Mouse (Mus musculus) lung, adult 2 months (tissue): ENCODE data around the gene Spop. TPM values are rescaled to one million over a fixed set of nuclear protein-coding genes. Genes with fewer than 3 reads are reported as not detected.

Experiments
- DNase-seq: peaks from one replicate; pipeline ENCODE4 v3.0.0; 2022
- H3K4me1 ChIP-seq: fragments of 200-500 bp; 2 replicates; pipeline ENCODE4 v1.6.1; 2011; ENCODE audit warnings: low read length; ENCODE audit not compliant: control insufficient read depth, insufficient read depth
- H3K4me3 ChIP-seq: fragments of 200-500 bp; replicated peaks from 2 replicates; pipeline ENCODE3; 2011; ENCODE audit warnings: low read depth, mild to moderate bottlenecking, control low read depth, low read length; ENCODE audit errors: extremely low read depth
- CTCF ChIP-seq: fragments of 200-500 bp; IDR thresholded peaks from 2 replicates; pipeline ENCODE4 v1.5.1; 2011; ENCODE audit warnings: mild to moderate bottlenecking, low read length, control low read depth; ENCODE audit not compliant: insufficient read depth
- POLR2A ChIP-seq: fragments of 200-500 bp; IDR thresholded peaks from 2 replicates; pipeline ENCODE4 v1.6.1; 2011; ENCODE audit warnings: low read depth, mild to moderate bottlenecking, control low read depth, low read length, borderline replicate concordance; ENCODE audit errors: extremely low read depth
- WGBS: fragments of 180-500 bp; shearing (Covaris S2); methylation state at CpG from one replicate; pipeline ENCODE4 v1.1.7; 2018; 5-methylcytosine and 5-hydroxymethylcytosine counted together
- polyA plus RNA-seq: library from polyadenylated mRNA; depleted of rRNA; stranded (reverse); fragments of >200 nt; gene quantifications from 2 replicates; pipeline ENCODE4 v1.2.3, GENCODE M21; 2012

Gene Spop
- polyA plus RNA-seq, 1 experiment: 125 TPM

- WGBS: 96% methylated on average over 6 of the region's 6 CpGs
- Histone ChIP-seq H3K4me1 (no peaks in the 10 kb centered on the region; the same call in 1 of the 2 replicates), H3K4me3 (no peak overlapping the region)
- TF ChIP-seq POLR2A: no peak
- no peak for DNase-seq
These were observed 32.9 kb downstream of the Spop start for GRCm38 (mm10) chr11:95446580-95447305.

- H3K4me1 ChIP-seq: no peaks in the 10 kb centered on the region; the same call in 1 of the 2 replicates
- WGBS: 68% methylated on average over 3 of the region's 3 CpGs
- no peak for TF ChIP-seq POLR2A
- TF ChIP-seq CTCF: no peak
- no peak overlapping the region for H3K4me3 ChIP-seq
- DNase-seq: no peak
These were observed 34.5 kb downstream of the Spop start for GRCm38 (mm10) chr11:95448346-95448745.

GRCm38 (mm10) chr11:95455331-95455730 is 41.5 kb downstream of the Spop start:
- Histone ChIP-seq H3K4me1 (peaks cover 2% of the 10 kb centered on the region), H3K4me3 (no peak overlapping the region)
- DNase-seq: no peak
- TF ChIP-seq POLR2A (no peak), CTCF (no peak)
- WGBS: 29% methylated on average over 8 of the region's 8 CpGs

GRCm38 (mm10) chr11:95460872-95461271 is 47.0 kb downstream of the Spop start:
- Histone ChIP-seq H3K4me3 (no peak overlapping the region), H3K4me1 (peaks cover 2% of the 10 kb centered on the region)
- 79% methylated on average over 2 of the region's 2 CpGs for WGBS
- no peak for DNase-seq
- TF ChIP-seq POLR2A (no peak), CTCF (no peak)

GRCm38 (mm10) chr11:95462168-95462567 is 48.3 kb downstream of the Spop start:
- peaks cover 1% of the 10 kb centered on the region for H3K4me1 ChIP-seq
- 95% methylated on average over 3 of the region's 3 CpGs for WGBS
- TF ChIP-seq CTCF: no peak
- TF ChIP-seq POLR2A: no peak
- H3K4me3 ChIP-seq: no peak overlapping the region
- DNase-seq: no peak

GRCm38 (mm10) chr11:95467731-95468130 is 53.9 kb downstream of the Spop start:
- no peak overlapping the region for H3K4me3 ChIP-seq
- TF ChIP-seq CTCF (no peak), POLR2A (no peak)
- WGBS: 75% methylated on average over 1 of the region's 1 CpGs
- H3K4me1 ChIP-seq: peaks cover 6% of the 10 kb centered on the region
- DNase-seq: no peak

GRCm38 (mm10) chr11:95472942-95473341 is 59.1 kb downstream of the Spop start:
- 83% methylated on average over 2 of the region's 2 CpGs for WGBS
- Histone ChIP-seq H3K4me3 (no peak overlapping the region), H3K4me1 (peaks cover 4% of the 10 kb centered on the region)
- TF ChIP-seq CTCF: no peak
- TF ChIP-seq POLR2A: no peak
- DNase-seq: no peak

GRCm38 (mm10) chr11:95473456-95473855 is 59.6 kb downstream of the Spop start:
- 78% methylated on average over 1 of the region's 1 CpGs for WGBS
- no peak overlapping the region for H3K4me3 ChIP-seq
- TF ChIP-seq POLR2A (no peak), CTCF (no peak)
- no peak for DNase-seq
- H3K4me1 ChIP-seq: no peaks in the 10 kb centered on the region

- WGBS: 83% methylated on average over 7 of the region's 7 CpGs
- TF ChIP-seq CTCF: no peak
- Histone ChIP-seq H3K4me1 (no peaks in the 10 kb centered on the region), H3K4me3 (no peak overlapping the region)
- DNase-seq: no peak
These were observed 62.4 kb downstream of the Spop start for GRCm38 (mm10) chr11:95476323-95476722.

- DNase-seq: no peak
- Histone ChIP-seq H3K4me3 (no peak overlapping the region), H3K4me1 (no peaks in the 10 kb centered on the region)
- no peak for TF ChIP-seq CTCF
- no peak for TF ChIP-seq POLR2A
- 85% methylated on average over 4 of the region's 4 CpGs for WGBS
These were observed 65.6 kb downstream of the Spop start for GRCm38 (mm10) chr11:95479458-95479857.

GRCm38 (mm10) chr11:95480662-95481061 is 66.8 kb downstream of the Spop start:
- Histone ChIP-seq H3K4me1 (no peaks in the 10 kb centered on the region), H3K4me3 (no peak overlapping the region)
- no peak for DNase-seq
- TF ChIP-seq CTCF (no peak), POLR2A (no peak)
- WGBS: 88% methylated on average over 4 of the region's 4 CpGs

GRCm38 (mm10) chr11:95485634-95486033 is 71.8 kb downstream of the Spop start:
- Histone ChIP-seq H3K4me1 (no peaks in the 10 kb centered on the region), H3K4me3 (no peak overlapping the region)
- DNase-seq: no peak
- WGBS: 90% methylated on average over 18 of the region's 18 CpGs
- no peak for TF ChIP-seq POLR2A
- TF ChIP-seq CTCF: no peak
